Mouse (Mus musculus) lung, embryonic 14.5 days (tissue): ENCODE measurements at regions not wholly inside any gene's neighbourhood (a gene's known extent, or its start where the extent isn't known, plus 50 kb on each side); places are given as distances from the start of the nearest gene placed in this dataset.
A peak's percentile ranks its signal among the peaks of the same experiment; 100 is the strongest.

ENCODE experiments used
- ATAC-seq: fragments of 200-750 bp; cut with Nextera tagmentation; 2 replicates; pipeline ENCODE4 v1.8.0; 2017; ENCODE audit warnings: mild to moderate bottlenecking, moderate TSS enrichment, moderate library complexity; ENCODE audit not compliant: insufficient read depth
- DNase-seq: peaks from one replicate; pipeline ENCODE4 v3.0.0-alpha.2; 2015
- H3K27ac ChIP-seq: fragments of 300-500 bp; sonication (generic); 2 replicates; pipeline ENCODE4 v1.5.1; 2014; ENCODE audit warnings: low read depth, mild to moderate bottlenecking, moderate library complexity
- H3K27me3 ChIP-seq: fragments of 300-500 bp; sonication (generic); 2 replicates; pipeline ENCODE4 v1.6.1; 2014; ENCODE audit warnings: low read length, control low read depth; ENCODE audit not compliant: insufficient read depth
- H3K36me3 ChIP-seq: fragments of 300-500 bp; sonication (generic); 2 replicates; pipeline ENCODE4 v1.6.1; 2014; ENCODE audit warnings: control low read depth; ENCODE audit not compliant: insufficient read depth
- H3K4me1 ChIP-seq: fragments of 300-500 bp; sonication (generic); 2 replicates; pipeline ENCODE4 v1.6.1; 2014; ENCODE audit warnings: antibody characterized with exemption, control low read depth; ENCODE audit not compliant: insufficient read depth
- H3K4me2 ChIP-seq: fragments of 300-500 bp; sonication (generic); 2 replicates; pipeline ENCODE4 v1.6.1; 2014; ENCODE audit warnings: mild to moderate bottlenecking
- H3K4me3 ChIP-seq: fragments of 300-500 bp; sonication (generic); 2 replicates; pipeline ENCODE4 v1.5.1; 2014; ENCODE audit warnings: low read depth, low read length
- H3K9ac ChIP-seq: fragments of 300-500 bp; sonication (generic); 2 replicates; pipeline ENCODE4 v1.6.1; 2014
- H3K9me3 ChIP-seq: fragments of 300-500 bp; sonication (generic); 2 replicates; pipeline ENCODE4 v1.6.1; 2016; ENCODE audit warnings: low read depth, low read length, control low read depth
- CTCF ChIP-seq: IDR thresholded peaks from 2 replicates; pipeline ENCODE4 v1.5.1; 2016; ENCODE audit warnings: antibody characterized with exemption, low read depth
- WGBS: fragments of 180-500 bp; shearing (Covaris S2); extraction: QIAGEN DNeasy Blood & Tissue Kit; methylation state at CpG from one replicate; pipeline ENCODE4 v1.1.7; 2014; 5-methylcytosine and 5-hydroxymethylcytosine counted together

DNA sequence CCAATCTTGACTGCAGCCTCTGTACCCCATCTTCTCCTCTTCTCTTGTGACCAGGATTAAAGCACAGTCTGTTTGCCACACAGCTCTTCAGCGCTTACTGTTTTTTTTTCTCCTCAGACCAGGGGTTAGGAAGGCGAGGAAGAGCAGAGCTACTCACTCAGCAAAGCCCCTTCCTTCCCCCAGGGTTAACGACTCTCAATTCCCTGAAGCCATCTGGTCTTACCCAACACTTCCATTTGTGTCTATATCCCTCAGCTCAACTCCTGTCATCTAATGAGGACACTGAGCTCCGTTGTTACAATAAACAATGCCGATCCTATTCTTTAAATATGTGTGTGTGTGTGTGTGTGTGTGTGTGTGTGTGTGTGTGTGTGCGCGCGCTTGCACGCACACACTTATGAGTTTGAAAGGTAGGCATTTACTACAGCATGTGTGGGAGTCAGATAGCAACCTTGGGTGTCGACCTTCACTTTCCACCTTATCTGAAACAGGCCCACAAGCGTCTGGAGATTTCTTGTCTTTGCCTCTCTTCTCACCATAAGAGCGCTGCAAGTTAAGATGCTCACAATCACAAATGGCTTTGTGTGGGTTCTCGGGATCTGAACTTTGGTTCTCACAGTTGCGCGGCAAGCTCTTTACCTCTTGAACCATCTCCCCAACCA is 79.3 kb upstream of the Six2 start:
- H3K27me3 ChIP-seq: no peaks in the 10 kb centered on the region
- WGBS: 65% methylated on average over 15 of the region's 15 CpGs
- H3K9me3 ChIP-seq: no peaks in the 10 kb centered on the region
- H3K27ac ChIP-seq: no peak overlapping the region
- no peak overlapping the region for H3K4me2 ChIP-seq
- no peak for ATAC-seq
- no peak overlapping the region for H3K4me3 ChIP-seq
- no peak overlapping the region for H3K9ac ChIP-seq
- no peak for TF ChIP-seq CTCF
- no peaks in the 10 kb centered on the region for H3K4me1 ChIP-seq
- H3K36me3 ChIP-seq: no peaks in the 10 kb centered on the region
- DNase-seq: no peak

DNA sequence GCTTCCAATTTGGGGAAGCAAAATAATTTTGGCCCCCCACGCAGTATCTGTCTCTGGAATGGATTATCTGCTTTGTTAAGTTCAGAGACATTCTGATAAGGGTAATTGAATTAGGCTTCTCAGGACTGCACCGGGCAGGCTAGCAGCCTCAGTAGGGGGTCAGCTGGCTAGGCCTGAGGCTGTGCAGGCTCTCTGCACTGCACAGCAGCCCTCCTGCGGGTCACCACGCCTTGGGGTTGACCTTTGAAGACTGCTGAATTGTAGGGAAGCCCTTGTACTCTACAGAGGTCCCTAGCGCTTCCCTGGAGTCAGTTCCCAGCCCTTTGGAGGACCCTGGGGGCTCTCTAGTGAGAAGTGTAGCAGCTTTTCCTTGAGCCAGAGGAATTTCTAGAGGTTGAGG is 78.5 kb upstream of the Six2 start:
- Histone ChIP-seq H3K27ac (no peak overlapping the region), H3K36me3 (no peaks in the 10 kb centered on the region), H3K27me3 (no peaks in the 10 kb centered on the region), H3K4me2 (no peak overlapping the region), H3K9me3 (no peaks in the 10 kb centered on the region), H3K9ac (no peak overlapping the region), H3K4me1 (no peaks in the 10 kb centered on the region), H3K4me3 (no peak overlapping the region)
- no peak for TF ChIP-seq CTCF
- WGBS: 13% methylated on average over 5 of the region's 5 CpGs
- no peak for DNase-seq
- ATAC-seq: no peak; the same call in 1 of the 2 replicates

DNA sequence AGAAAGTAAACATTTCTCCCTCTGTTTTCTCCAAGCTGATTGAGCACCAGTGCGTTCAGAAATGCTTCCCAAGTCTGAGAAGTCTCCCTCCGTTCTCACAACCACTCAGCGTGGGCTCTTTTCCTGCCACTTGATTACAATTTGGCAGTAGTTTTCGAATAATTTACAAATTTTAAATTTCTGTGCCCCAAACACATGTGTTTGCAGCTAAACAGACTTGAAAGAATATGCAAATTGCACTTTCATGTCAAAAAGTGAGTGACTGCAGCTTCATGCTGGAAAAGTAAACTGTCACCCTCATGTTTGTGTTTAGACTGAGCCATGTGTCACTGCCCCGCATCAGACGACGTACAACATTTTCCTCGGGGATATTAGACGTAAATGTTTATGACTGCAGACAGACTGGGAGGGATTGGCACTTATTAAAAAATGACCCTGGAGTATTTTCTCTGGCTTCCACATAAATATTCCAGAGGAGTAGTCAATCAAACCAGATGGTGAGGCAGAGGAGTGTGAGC is 70.6 kb upstream of the Six2 start:
- no peak for TF ChIP-seq CTCF
- Histone ChIP-seq H3K4me1 (no peaks in the 10 kb centered on the region), H3K9me3 (no peaks in the 10 kb centered on the region), H3K9ac (no peak overlapping the region), H3K4me2 (no peak overlapping the region), H3K27me3 (no peaks in the 10 kb centered on the region), H3K4me3 (no peak overlapping the region), H3K36me3 (no peaks in the 10 kb centered on the region), H3K27ac (no peak overlapping the region)
- 25% methylated on average over 9 of the region's 9 CpGs for WGBS
- peak; percentile 67 for DNase-seq
- peak; percentile 74; the same call in 1 of the 2 replicates for ATAC-seq

DNA sequence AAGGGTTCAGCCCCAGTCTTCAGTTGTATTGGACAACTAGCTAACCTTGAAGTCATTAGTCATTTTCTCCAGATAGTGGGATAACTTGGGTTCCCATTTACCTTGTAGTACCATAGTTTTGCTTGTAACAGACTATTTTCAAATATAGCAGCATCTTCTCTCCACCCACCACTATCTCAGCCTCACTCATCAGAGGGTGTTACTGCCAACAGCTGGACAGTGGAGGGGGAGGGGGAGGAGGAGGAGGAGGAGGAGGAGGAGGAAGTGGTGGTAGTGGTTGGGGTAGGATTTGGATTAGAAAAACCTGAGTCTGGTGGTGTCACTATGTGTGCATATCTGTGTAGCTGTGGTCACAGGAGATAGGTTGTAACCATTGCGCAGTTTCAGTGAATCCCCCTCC is 69.6 kb upstream of the Six2 start:
- Histone ChIP-seq H3K27me3 (no peaks in the 10 kb centered on the region), H3K9ac (no peak overlapping the region), H3K9me3 (no peaks in the 10 kb centered on the region), H3K4me2 (no peak overlapping the region), H3K27ac (no peak overlapping the region), H3K4me1 (no peaks in the 10 kb centered on the region), H3K36me3 (no peaks in the 10 kb centered on the region), H3K4me3 (no peak overlapping the region)
- ATAC-seq (no peak), DNase-seq (no peak)
- 42% methylated on average over 1 of the region's 1 CpGs for WGBS
- no peak for TF ChIP-seq CTCF

DNA sequence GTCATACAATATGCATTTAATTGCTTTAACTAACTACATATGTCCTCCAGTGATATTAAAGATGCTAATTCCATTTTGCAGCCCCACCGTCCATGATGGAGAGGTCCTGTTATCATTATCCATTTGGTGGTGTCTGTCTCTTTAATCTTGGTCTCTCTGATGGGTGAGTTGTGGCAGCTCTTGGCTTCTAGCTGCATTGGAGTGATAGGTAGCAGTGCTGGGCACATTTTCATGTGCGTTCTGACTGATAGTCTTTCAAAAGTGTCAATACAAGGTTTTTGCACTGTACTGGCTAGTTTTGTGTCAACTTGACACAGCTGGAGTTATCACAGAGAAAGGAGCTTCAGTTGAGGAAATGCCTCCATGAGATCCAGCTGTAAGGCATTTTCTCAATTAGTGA is 67.5 kb upstream of the Six2 start:
- Histone ChIP-seq H3K4me3 (no peak overlapping the region), H3K4me2 (no peak overlapping the region), H3K9ac (no peak overlapping the region), H3K4me1 (no peaks in the 10 kb centered on the region), H3K27ac (no peak overlapping the region), H3K9me3 (no peaks in the 10 kb centered on the region), H3K27me3 (no peaks in the 10 kb centered on the region), H3K36me3 (no peaks in the 10 kb centered on the region)
- ATAC-seq: no peak
- WGBS: 69% methylated on average over 2 of the region's 2 CpGs
- no peak for TF ChIP-seq CTCF
- no peak for DNase-seq

DNA sequence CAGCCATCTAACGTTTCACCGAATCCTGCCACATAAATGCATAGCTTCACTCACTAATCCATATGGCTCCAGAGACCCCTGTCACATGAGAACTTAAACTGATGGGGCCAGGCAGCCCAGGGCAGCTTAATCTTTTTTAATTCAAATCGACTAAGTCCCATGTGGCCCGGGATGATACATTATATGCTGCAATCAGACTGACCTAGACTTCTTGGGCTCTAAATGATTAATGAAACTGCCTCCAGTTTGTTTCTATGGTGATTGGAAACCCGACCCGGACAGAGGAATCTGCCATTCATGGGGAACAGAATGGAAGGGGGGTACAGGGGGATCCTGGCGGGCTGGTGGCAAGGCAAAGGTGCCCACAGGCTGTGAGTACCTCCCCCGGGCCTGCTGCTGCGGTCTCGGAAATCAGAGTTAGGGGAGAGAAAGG is 60.6 kb upstream of the Six2 start:
- H3K4me2 ChIP-seq: no peak overlapping the region
- H3K9ac ChIP-seq: no peak overlapping the region
- no peak for DNase-seq
- H3K27me3 ChIP-seq: 0 out of 2 replicates have a peak, but pooled peaks cover 4% of the 10 kb centered on the region
- H3K36me3 ChIP-seq: no peaks in the 10 kb centered on the region
- H3K27ac ChIP-seq: no peak overlapping the region
- no peaks in the 10 kb centered on the region for H3K4me1 ChIP-seq
- no peak for ATAC-seq
- TF ChIP-seq CTCF: no peak
- no peak overlapping the region for H3K4me3 ChIP-seq
- 19% methylated on average over 10 of the region's 10 CpGs for WGBS
- no peaks in the 10 kb centered on the region for H3K9me3 ChIP-seq

DNA sequence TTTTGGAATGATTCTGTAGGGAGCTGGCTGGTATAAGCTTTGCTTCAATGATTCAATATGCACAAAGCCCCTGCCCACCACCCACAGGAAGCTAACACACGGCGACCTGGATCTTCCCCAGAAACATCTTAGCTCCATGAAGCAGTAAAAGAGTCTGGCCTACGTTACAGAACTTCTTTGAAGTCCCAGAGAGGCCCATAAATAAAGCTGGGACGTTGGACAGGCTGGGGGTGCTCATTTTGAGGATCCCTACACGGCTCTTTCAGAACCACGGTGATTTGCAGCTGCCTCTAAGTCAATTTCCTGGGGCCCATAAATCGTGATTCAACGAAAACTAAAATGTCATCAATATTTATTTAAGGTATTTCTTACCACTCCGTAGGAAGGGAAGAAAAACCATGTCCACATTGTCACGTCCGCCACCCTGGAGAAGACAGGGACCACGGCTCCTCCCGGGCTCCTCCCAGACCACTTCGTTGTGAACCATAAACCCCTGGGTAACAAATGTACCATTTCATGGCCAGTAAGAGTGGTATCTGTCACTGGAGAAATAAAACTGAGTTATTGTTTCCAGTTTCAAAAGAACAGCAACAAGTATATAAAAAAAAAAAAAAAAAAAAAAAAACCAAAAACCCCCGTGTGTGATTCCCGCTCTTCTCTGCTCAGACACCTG is 60.0 kb upstream of the Six2 start:
- no peak for TF ChIP-seq CTCF
- Histone ChIP-seq H3K9ac (no peak overlapping the region), H3K4me2 (no peak overlapping the region), H3K27ac (no peak overlapping the region), H3K9me3 (no peaks in the 10 kb centered on the region), H3K4me1 (no peaks in the 10 kb centered on the region), H3K4me3 (no peak overlapping the region), H3K27me3 (0 out of 2 replicates have a peak, but pooled peaks cover 4% of the 10 kb centered on the region), H3K36me3 (no peaks in the 10 kb centered on the region)
- 52% methylated on average over 16 of the region's 16 CpGs for WGBS
- no peak for DNase-seq
- ATAC-seq: no peak
